Mouse (Mus musculus): Measurements from ENCODE around the gene Eif3g. TPM values are rescaled to one million over a fixed set of nuclear protein-coding genes. Genes with fewer than 3 reads are reported as not detected.
A peak's percentile ranks its signal among the peaks of the same experiment; 100 is the strongest.

The Eif3g gene
- total and polyA plus RNA-seq, 3 experiments: 211 to 392 (median 293) TPM

DNA sequence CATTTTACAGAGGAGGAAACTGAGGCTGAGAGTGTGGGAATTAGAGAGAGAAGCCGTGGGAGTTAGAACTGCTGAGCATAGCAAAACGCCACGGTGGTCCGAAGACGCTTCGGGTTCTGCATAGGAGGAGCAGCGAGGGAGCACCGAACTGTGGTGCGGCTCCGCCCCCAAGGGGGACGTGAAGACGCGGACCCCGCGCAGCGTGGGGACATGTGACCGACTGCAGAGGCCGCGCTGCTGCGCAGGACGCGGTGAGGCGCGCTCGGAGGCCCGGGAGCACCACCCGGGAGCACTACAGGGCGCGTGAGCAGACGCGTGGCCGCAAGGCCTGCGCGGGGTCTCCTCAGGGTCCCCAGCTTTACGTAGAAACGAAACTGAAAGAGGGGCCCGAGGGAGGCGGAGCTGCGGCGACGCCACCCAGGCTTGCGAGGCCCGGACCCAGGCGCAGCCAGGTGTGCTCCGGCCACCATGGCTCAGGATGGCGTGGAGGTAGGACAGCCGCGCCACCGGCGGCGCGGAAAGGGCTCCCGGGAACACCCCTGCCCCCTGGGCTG, 29.9 kb downstream of the Eif3g start, which contains the start of gene A230050P20Rik:
TSS of gene A230050P20Rik (plus strand) at position 195 of the 554 bp plus-strand sequence.
- H3K36me3 ChIP-seq (replicated peaks in 1 of 2; ENCODE audit: control insufficient read depth in 1 of 2, insufficient read depth in 1 of 2, low read length in 1 of 2): peaks cover 29 to 31% of the 10 kb centered on the region in 2 experiments
- H3K4me1 ChIP-seq (ENCODE audit: control insufficient read depth in 1 of 2, insufficient read depth in 2 of 2): peaks cover 0 to 12% of the 10 kb centered on the region in 2 experiments; a peak in 2 of 4 replicates
- H3K4me2 ChIP-seq (ENCODE audit: insufficient read depth, low read depth, poor library complexity, severe bottlenecking): peak within 1 kb of the TSS; percentile 48
- peaks cover 58% of the 10 kb centered on the region for H3K27me3 ChIP-seq (replicated peaks)
- no peak for DNase-seq (ENCODE audit: extremely low read depth)
- in situ Hi-C loops (cut with MboI; ENCODE audit: low pct_ligation_motif_present, low pct_unique_long_range_greater_than_20kb, low sequenced_read_pairs) (no loop called here), dilution Hi-C loops (cut with MboI; ENCODE audit: extremely low pct_ligation_motif_present, extremely low pct_unique_long_range_greater_than_20kb, low sequenced_read_pairs) (no loop called here)
- no peaks in the 10 kb centered on the region for H3K79me2 ChIP-seq (replicated peaks; ENCODE audit: control insufficient read depth, extremely low read depth, insufficient read depth, poor library complexity, severe bottlenecking)
- peak within 1 kb of the TSS; percentile 77 for H3K9ac ChIP-seq (ENCODE audit: insufficient read depth, low read depth)
- H3K9me3 ChIP-seq (replicated peaks; ENCODE audit: low read length): no peaks in the 10 kb centered on the region
- H3K4me3 ChIP-seq (replicated peaks in 1 of 3; ENCODE audit: low read depth in 2 of 3, low read length in 2 of 3, poor library complexity in 1 of 3): peak within 1 kb of the TSS; percentile 60 to 80 (median 65)
- TF ChIP-seq CHD1 (IDR thresholded peaks at IDR 0.05; ENCODE audit: low read depth, low read length): no peak
- no peak; the same call in 1 of the 2 replicates for TF ChIP-seq ETS1 (conservative IDR thresholded peaks at IDR 0.05; ENCODE audit: low read depth, low read length)
- TF ChIP-seq MXI1 (IDR thresholded peaks at IDR 0.05; ENCODE audit: low read depth, low read length): no peak
- 0 out of 2 replicates have a peak, but pooled peaks have one; percentile 13 for TF ChIP-seq MAZ (IDR thresholded peaks at IDR 0.05; ENCODE audit: low read depth, low read length)
- TF ChIP-seq TBP (conservative IDR thresholded peaks at IDR 0.05; ENCODE audit: low read depth, low read length): no peak
- peak; percentile 80; the same call in 1 of the 2 replicates for TF ChIP-seq MAFK (IDR thresholded peaks at IDR 0.05; ENCODE audit: insufficient replicate concordance, low read length)
- peak; percentile 14; the same call in 1 of the 2 replicates for TF ChIP-seq SIN3A (IDR thresholded peaks at IDR 0.05; ENCODE audit: low read length)
- TF ChIP-seq EP300 (IDR thresholded peaks at IDR 0.05; ENCODE audit: low read length): no peak
- TF ChIP-seq IRF4 (IDR thresholded peaks at IDR 0.05; ENCODE audit: low read depth, low read length): peak; percentile 67; the same call in 1 of the 2 replicates
- no peak for TF ChIP-seq RCOR1 (conservative IDR thresholded peaks at IDR 0.05; ENCODE audit: low read depth, low read length)
- no peak for TF ChIP-seq JUN (IDR thresholded peaks at IDR 0.05; ENCODE audit: insufficient read depth, low read depth, low read length)
- no peak for TF ChIP-seq RAD21 (IDR thresholded peaks at IDR 0.05; ENCODE audit: low read depth, low read length)
- TF ChIP-seq UBTF (IDR thresholded peaks at IDR 0.05; ENCODE audit: low read depth, low read length): no peak
- no peak for TF ChIP-seq TCF12 (IDR thresholded peaks at IDR 0.05; ENCODE audit: low read depth, low read length)
- no peak for TF ChIP-seq ZMIZ1 (IDR thresholded peaks at IDR 0.05; ENCODE audit: low read depth, low read length)
- no peak for TF ChIP-seq SMC3 (IDR thresholded peaks at IDR 0.05; ENCODE audit: low read depth, low read length)
- no peak for TF ChIP-seq GABPA (IDR thresholded peaks at IDR 0.05; ENCODE audit: insufficient replicate concordance, low read depth, low read length)
- TF ChIP-seq MAX (IDR thresholded peaks at IDR 0.05; ENCODE audit: low read length): peak; percentile 79
- TF ChIP-seq BHLHE40 (IDR thresholded peaks at IDR 0.05; ENCODE audit: low read depth, low read length): peak; percentile 36; the same call in 1 of the 2 replicates
- TF ChIP-seq ELF1 (IDR thresholded peaks at IDR 0.05; ENCODE audit: low read depth, low read length): no peak
- no peak for TF ChIP-seq E2F4 (IDR thresholded peaks at IDR 0.05; ENCODE audit: insufficient replicate concordance, low read depth, low read length)
- no peak for TF ChIP-seq PAX5 (IDR thresholded peaks at IDR 0.05; ENCODE audit: low read length)
- TF ChIP-seq MEF2A (IDR thresholded peaks at IDR 0.05; ENCODE audit: borderline replicate concordance, low read depth, low read length): no peak
- TF ChIP-seq NRF1 (IDR thresholded peaks at IDR 0.05; ENCODE audit: low read depth, low read length): peak; percentile 74
- no peak for TF ChIP-seq NELFE (IDR thresholded peaks at IDR 0.05; ENCODE audit: low read depth, low read length)
- peak; percentile 78 for TF ChIP-seq USF1 (IDR thresholded peaks at IDR 0.05; ENCODE audit: low read depth, low read length)
- TF ChIP-seq ZKSCAN1 (IDR thresholded peaks at IDR 0.05; ENCODE audit: borderline replicate concordance, low read depth, low read length): no peak
- peak; percentile 50; the same call in 1 of the 2 replicates for TF ChIP-seq USF2 (conservative IDR thresholded peaks at IDR 0.05; ENCODE audit: low read depth, low read length)
- TF ChIP-seq CTCF (conservative IDR thresholded peaks at IDR 0.05 in 1 of 2, IDR thresholded peaks at IDR 0.05 in 1 of 2; ENCODE audit: low read depth in 2 of 2, low read length in 2 of 2): no peak
- no peak for TF ChIP-seq ZNF384 (IDR thresholded peaks at IDR 0.05; ENCODE audit: low read depth, low read length)
- peak; percentile 59 for TF ChIP-seq POLR2A (IDR thresholded peaks at IDR 0.05; ENCODE audit: low read depth, low read length)
- TF ChIP-seq HCFC1 (IDR thresholded peaks at IDR 0.05; ENCODE audit: low read depth, low read length): no peak
- 0 out of 2 replicates have a peak, but pooled peaks have one; percentile 65 for TF ChIP-seq MYC (IDR thresholded peaks at IDR 0.05; ENCODE audit: low read depth, low read length)
- H3K27ac ChIP-seq (ENCODE audit: insufficient read depth, low read depth): no peak within 1 kb of the TSS
